Mouse (Mus musculus): Measurements from ENCODE around the gene Dnah6.

DNA sequence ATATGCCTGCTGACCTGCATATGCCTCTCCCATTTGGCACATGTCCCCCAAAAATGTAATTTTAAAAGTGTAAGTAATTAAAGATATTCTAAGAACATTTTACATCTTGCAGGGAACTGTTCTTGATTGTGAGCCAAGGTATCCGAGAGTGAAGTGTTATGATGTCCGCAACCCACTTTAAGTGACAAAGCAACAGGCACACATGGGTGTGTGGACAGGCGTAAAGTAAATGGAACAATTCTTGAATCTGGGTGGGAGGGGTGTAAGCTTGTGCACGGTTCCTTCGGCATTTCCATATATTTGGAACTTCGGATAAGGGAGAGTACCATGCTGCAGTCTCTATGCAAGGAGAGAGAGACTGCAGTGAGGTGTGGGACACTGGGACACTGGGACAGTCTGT lies 11.9 kb downstream of the Dnah6 start:
- TF ChIP-seq CTCF (IDR thresholded peaks at IDR 0.05; ENCODE audit: low read depth) = no peak
- no peak for TF ChIP-seq EP300 (IDR thresholded peaks at IDR 0.05; ENCODE audit: low read depth)
